Mouse (Mus musculus): ENCODE data around the gene Ccdc177. TPM values are rescaled to one million over a fixed set of nuclear protein-coding genes. Genes with fewer than 3 reads are reported as not detected.

The Ccdc177 gene
- 1.5 and 2.1 TPM in 2 replicates for polyA plus RNA-seq (2015; fragmentation: Nextera tagmentation; extraction: Ambion mirVana)

DNA sequence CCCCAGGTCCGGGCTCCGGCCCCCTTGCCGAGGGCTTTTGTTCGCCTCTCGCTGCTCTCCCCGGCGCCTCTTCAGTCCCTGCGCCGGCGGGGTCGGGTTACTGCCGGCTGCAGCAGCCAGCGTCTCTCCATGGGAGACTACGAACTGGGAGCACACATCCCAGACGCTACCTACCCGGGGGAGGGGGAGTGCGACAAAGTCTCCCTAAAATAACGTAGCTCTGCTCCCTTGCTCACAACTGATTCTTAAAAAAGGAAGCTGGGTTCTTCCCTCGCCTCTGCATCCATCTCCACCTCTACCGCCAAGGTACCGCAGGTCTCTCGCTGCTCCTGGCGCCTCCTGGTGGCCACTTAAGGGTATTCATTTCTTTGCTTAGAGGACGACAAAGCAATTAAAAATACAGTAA lies at the start of gene Ccdc177:
Gene Ccdc177, minus strand, starts transcription at position 292 of the 406 bp plus-strand sequence.
- WGBS: under 1% methylated on average over 24 of the region's 24 CpGs
- Histone ChIP-seq H3K9me3 (replicated peaks) (no peaks in the 10 kb centered on the region), H3K4me1 (peaks cover 39% of the 10 kb centered on the region), H3K27me3 (replicated peaks) (no peaks in the 10 kb centered on the region), H3K4me3 (replicated peaks) (peak within 1 kb of the TSS; percentile 66), H3K36me3 (peaks cover 19% of the 10 kb centered on the region), H3K27ac (replicated peaks) (peak within 1 kb of the TSS; percentile 96), H3K9ac (replicated peaks) (peak within 1 kb of the TSS; percentile 89), H3K4me2 (peak within 1 kb of the TSS; percentile 83)
- peak; percentile 69 for ATAC-seq (ENCODE audit: low FRiP score)

GRCm38 (mm10) chr12:80810005-80810404 lies 49.5 kb upstream of the Ccdc177 start:
- no peaks in the 10 kb centered on the region for H3K36me3 ChIP-seq
- H3K27me3 ChIP-seq (replicated peaks): no peaks in the 10 kb centered on the region
- no peaks in the 10 kb centered on the region for H3K9me3 ChIP-seq (replicated peaks)
- ATAC-seq (ENCODE audit: low FRiP score): no peak
- H3K4me2 ChIP-seq: no peak overlapping the region
- H3K4me1 ChIP-seq: peaks cover 21% of the 10 kb centered on the region
- no peak overlapping the region for H3K4me3 ChIP-seq (replicated peaks)
- no peak overlapping the region for H3K9ac ChIP-seq (replicated peaks)
- 82% methylated on average over 2 of the region's 2 CpGs for WGBS
- H3K27ac ChIP-seq (replicated peaks): no peak overlapping the region

DNA sequence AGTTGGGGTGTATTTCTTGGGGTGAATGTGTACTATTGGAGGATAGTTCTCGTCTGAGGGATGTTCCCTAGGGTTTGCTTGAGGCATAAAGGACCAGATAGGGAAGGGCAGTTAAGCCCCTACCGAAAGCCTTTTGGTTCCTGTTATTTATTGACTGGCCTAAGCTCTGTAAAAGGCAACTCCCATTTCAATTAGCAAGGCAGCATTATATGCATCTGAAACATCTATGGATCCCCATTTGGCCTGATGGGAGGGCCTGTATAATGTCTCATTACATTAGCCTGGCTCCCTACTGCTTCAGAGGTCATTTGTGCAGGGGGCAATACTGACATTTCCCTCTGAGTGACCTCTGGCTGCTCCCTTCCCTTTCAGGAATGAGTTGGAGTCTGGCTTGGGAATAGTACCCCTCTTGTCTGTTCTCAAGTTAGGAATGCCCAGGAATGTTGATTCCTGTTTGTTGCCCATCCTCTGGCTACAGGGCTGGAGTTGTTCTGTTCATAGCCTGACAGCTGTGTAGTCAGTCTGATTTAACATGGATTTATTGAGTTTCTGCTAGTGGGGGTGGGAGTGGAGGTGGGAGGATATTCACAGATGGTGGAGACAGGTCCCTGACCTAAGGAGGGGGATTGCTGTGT lies 47.1 kb upstream of the Ccdc177 start:
- H3K27ac ChIP-seq (replicated peaks): 0 out of 2 replicates have a peak overlapping the region, but pooled peaks have one; percentile 5
- H3K27me3 ChIP-seq (replicated peaks): no peaks in the 10 kb centered on the region
- no peak overlapping the region for H3K9ac ChIP-seq (replicated peaks)
- no peak for ATAC-seq (ENCODE audit: low FRiP score)
- H3K4me1 ChIP-seq: peaks cover 28% of the 10 kb centered on the region
- no peak overlapping the region for H3K4me3 ChIP-seq (replicated peaks)
- 15% methylated on average over 2 of the region's 2 CpGs for whole genome bisulfite sequencing
- no peaks in the 10 kb centered on the region for H3K9me3 ChIP-seq (replicated peaks)
- H3K4me2 ChIP-seq: no peak overlapping the region
- no peaks in the 10 kb centered on the region for H3K36me3 ChIP-seq

GRCm38 (mm10) chr12:80804861-80805428 lies 44.5 kb upstream of the Ccdc177 start:
- H3K36me3 ChIP-seq: no peaks in the 10 kb centered on the region
- no peaks in the 10 kb centered on the region for H3K27me3 ChIP-seq (replicated peaks)
- ATAC-seq (ENCODE audit: low FRiP score): no peak
- peaks cover 21% of the 10 kb centered on the region for H3K4me1 ChIP-seq
- H3K4me3 ChIP-seq (replicated peaks): no peak overlapping the region
- H3K27ac ChIP-seq (replicated peaks): no peak overlapping the region
- H3K9me3 ChIP-seq (replicated peaks): no peaks in the 10 kb centered on the region
- H3K9ac ChIP-seq (replicated peaks): no peak overlapping the region
- H3K4me2 ChIP-seq: no peak overlapping the region
- 90% methylated on average over 6 of the region's 6 CpGs for WGBS

GRCm38 (mm10) chr12:80803924-80804323 lies 43.4 kb upstream of the Ccdc177 start:
- no peak for ATAC-seq (ENCODE audit: low FRiP score)
- peaks cover 21% of the 10 kb centered on the region for H3K4me1 ChIP-seq
- H3K9ac ChIP-seq (replicated peaks): no peak overlapping the region
- 47% methylated on average over 3 of the region's 3 CpGs for WGBS
- no peaks in the 10 kb centered on the region for H3K9me3 ChIP-seq (replicated peaks)
- no peak overlapping the region for H3K27ac ChIP-seq (replicated peaks)
- no peaks in the 10 kb centered on the region for H3K27me3 ChIP-seq (replicated peaks)
- no peaks in the 10 kb centered on the region for H3K36me3 ChIP-seq
- no peak overlapping the region for H3K4me3 ChIP-seq (replicated peaks)
- no peak overlapping the region for H3K4me2 ChIP-seq

DNA sequence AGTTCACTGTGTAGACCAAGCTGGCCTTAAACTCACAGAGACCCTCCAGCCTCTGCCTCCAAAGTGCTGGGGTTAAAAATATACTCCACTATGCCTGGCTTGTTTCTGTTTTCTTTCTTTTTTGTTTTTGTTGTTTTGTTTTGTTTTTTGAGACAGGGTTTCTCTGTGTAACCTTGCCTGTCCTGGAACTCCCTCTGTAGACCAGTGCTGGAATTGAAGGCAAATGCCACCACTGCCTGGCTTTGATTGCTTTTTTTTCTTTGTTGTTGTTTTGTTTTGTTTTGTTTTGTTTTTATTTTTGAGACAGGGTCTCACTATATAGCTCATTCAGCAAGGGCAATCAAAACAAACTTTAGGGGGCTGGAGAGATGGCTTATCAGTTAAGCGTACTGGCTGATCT lies 41.0 kb upstream of the Ccdc177 start:
- Histone ChIP-seq H3K9ac (replicated peaks) (no peak overlapping the region), H3K27ac (replicated peaks) (no peak overlapping the region), H3K4me3 (replicated peaks) (no peak overlapping the region), H3K9me3 (replicated peaks) (no peaks in the 10 kb centered on the region), H3K36me3 (no peaks in the 10 kb centered on the region), H3K4me1 (peaks cover 9% of the 10 kb centered on the region), H3K27me3 (replicated peaks) (no peaks in the 10 kb centered on the region), H3K4me2 (no peak overlapping the region)
- WGBS: 100% methylated on average over 1 of the region's 1 CpGs
- no peak for ATAC-seq (ENCODE audit: low FRiP score)

GRCm38 (mm10) chr12:80800156-80800555 lies 39.7 kb upstream of the Ccdc177 start:
- H3K27me3 ChIP-seq (replicated peaks): no peaks in the 10 kb centered on the region
- no peak overlapping the region for H3K27ac ChIP-seq (replicated peaks)
- H3K4me3 ChIP-seq (replicated peaks): no peak overlapping the region
- H3K36me3 ChIP-seq: no peaks in the 10 kb centered on the region
- no peak overlapping the region for H3K4me2 ChIP-seq
- no peak overlapping the region for H3K9ac ChIP-seq (replicated peaks)
- peaks cover 9% of the 10 kb centered on the region for H3K4me1 ChIP-seq
- no peaks in the 10 kb centered on the region for H3K9me3 ChIP-seq (replicated peaks)
- WGBS: 100% methylated on average over 3 of the region's 3 CpGs
- ATAC-seq (ENCODE audit: low FRiP score): no peak

GRCm38 (mm10) chr12:80798271-80798670 lies 37.8 kb upstream of the Ccdc177 start:
- H3K9me3 ChIP-seq (replicated peaks): no peaks in the 10 kb centered on the region
- no peak overlapping the region for H3K9ac ChIP-seq (replicated peaks)
- no peak for ATAC-seq (ENCODE audit: low FRiP score)
- no peak overlapping the region for H3K4me2 ChIP-seq
- 0 out of 2 replicates have a peak, but pooled peaks cover 2% of the 10 kb centered on the region for H3K4me1 ChIP-seq
- no peak overlapping the region; the same call in 1 of the 2 replicates for H3K27ac ChIP-seq (replicated peaks)
- no peak overlapping the region for H3K4me3 ChIP-seq (replicated peaks)
- H3K27me3 ChIP-seq (replicated peaks): no peaks in the 10 kb centered on the region
- no peaks in the 10 kb centered on the region for H3K36me3 ChIP-seq

DNA sequence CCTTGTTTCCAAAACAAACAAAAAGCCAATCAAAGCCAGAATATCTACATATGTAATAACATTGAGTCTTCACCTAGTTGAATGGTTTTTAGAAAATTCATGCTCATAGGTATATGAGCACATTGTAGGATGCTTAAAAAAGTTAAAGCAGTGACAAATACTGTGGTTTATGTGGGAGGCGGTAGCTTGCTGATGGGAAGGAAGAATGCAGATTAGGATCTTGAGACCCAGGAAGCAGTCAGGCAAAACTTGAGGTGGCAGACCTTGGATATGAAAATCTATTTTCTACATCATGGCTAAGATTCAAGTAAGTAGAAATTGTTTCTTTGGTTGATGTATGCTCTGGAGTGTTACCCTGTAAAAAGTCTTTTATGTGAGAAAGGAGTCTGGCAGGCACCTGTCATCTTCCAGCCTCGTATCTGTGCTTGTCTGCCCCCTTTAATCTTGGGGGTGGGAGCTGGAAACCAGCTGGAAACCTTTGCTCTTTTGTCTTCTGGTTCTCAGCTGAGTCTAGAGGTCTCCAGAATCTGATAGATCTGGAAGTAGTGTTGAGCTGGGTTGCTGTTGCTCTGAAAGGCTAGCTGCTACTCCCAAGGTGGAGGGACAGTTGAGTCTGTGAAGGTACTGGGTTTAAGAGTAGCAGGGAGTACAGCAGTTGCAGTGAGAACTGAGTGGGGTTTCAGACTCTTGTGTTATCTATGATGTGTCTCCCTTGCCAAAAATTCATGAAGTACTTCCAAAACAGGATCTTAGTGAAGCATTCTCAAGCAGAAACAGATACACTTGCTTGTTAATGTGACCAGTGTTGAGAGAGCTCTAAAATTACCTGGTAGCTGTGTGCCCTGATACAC lies 34.7 kb upstream of the Ccdc177 start:
- no peak overlapping the region for H3K9ac ChIP-seq (replicated peaks)
- no peaks in the 10 kb centered on the region for H3K36me3 ChIP-seq
- 67% methylated on average over 2 of the region's 2 CpGs for WGBS
- no peak overlapping the region for H3K27ac ChIP-seq (replicated peaks)
- H3K4me1 ChIP-seq: peaks cover 18% of the 10 kb centered on the region
- no peak overlapping the region for H3K4me2 ChIP-seq
- H3K27me3 ChIP-seq (replicated peaks): no peaks in the 10 kb centered on the region
- no peak overlapping the region for H3K4me3 ChIP-seq (replicated peaks)
- H3K9me3 ChIP-seq (replicated peaks): no peaks in the 10 kb centered on the region
- no peak for ATAC-seq (ENCODE audit: low FRiP score)

DNA sequence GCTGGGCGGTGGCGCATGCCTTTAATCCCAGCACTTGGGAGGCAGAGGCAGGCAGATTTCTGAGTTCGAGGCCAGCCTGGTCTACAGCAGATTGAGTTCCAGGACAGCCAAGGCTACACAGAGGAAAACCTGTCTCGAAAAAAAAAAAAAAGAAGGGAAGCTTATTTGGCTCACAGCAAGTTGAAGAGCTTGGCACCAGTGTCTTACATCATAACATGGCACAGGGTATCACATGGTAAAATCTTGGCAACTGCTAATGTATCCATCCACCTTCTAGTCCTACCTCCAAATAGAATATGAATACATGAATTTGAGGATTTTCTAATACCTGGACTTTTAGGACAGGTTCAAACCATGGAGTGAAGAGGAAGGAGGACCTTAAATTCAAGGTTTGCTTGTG lies 34.0 kb upstream of the Ccdc177 start:
- no peak overlapping the region for H3K27ac ChIP-seq (replicated peaks)
- no peaks in the 10 kb centered on the region for H3K9me3 ChIP-seq (replicated peaks)
- H3K27me3 ChIP-seq (replicated peaks): no peaks in the 10 kb centered on the region
- H3K36me3 ChIP-seq: no peaks in the 10 kb centered on the region
- WGBS: 97% methylated on average over 4 of the region's 4 CpGs
- no peak overlapping the region for H3K4me2 ChIP-seq
- H3K4me1 ChIP-seq: peaks cover 23% of the 10 kb centered on the region
- H3K9ac ChIP-seq (replicated peaks): no peak overlapping the region
- no peak overlapping the region for H3K4me3 ChIP-seq (replicated peaks)
- ATAC-seq (ENCODE audit: low FRiP score): no peak

GRCm38 (mm10) chr12:80793535-80793934 lies 33.0 kb upstream of the Ccdc177 start:
- Histone ChIP-seq H3K9ac (replicated peaks) (no peak overlapping the region), H3K27ac (replicated peaks) (no peak overlapping the region), H3K4me3 (replicated peaks) (no peak overlapping the region), H3K4me2 (no peak overlapping the region), H3K36me3 (no peaks in the 10 kb centered on the region), H3K4me1 (peaks cover 23% of the 10 kb centered on the region), H3K27me3 (replicated peaks) (no peaks in the 10 kb centered on the region), H3K9me3 (replicated peaks) (no peaks in the 10 kb centered on the region)
- ATAC-seq (ENCODE audit: low FRiP score): no peak
- WGBS: 68% methylated on average over 1 of the region's 1 CpGs

GRCm38 (mm10) chr12:80792867-80793266 lies 32.4 kb upstream of the Ccdc177 start:
- Histone ChIP-seq H3K4me2 (no peak overlapping the region), H3K4me3 (replicated peaks) (no peak overlapping the region), H3K9me3 (replicated peaks) (no peaks in the 10 kb centered on the region), H3K27me3 (replicated peaks) (no peaks in the 10 kb centered on the region), H3K9ac (replicated peaks) (no peak overlapping the region), H3K36me3 (no peaks in the 10 kb centered on the region), H3K27ac (replicated peaks) (no peak overlapping the region), H3K4me1 (peaks cover 23% of the 10 kb centered on the region)
- WGBS: 89% methylated on average over 4 of the region's 5 CpGs
- ATAC-seq (ENCODE audit: low FRiP score): no peak

Data from neural tube, embryonic 15.5 days (tissue).